Mouse (Mus musculus): ENCODE measurements around the gene Zdhhc6.

Gene Zdhhc6

GRCm38 (mm10) chr19:55256156-55256555 is 59.7 kb downstream of the Zdhhc6 start:
- DNase-seq: no peak

- DNase-seq: peak; percentile 69
These were observed 61.3 kb downstream of the Zdhhc6 start for GRCm38 (mm10) chr19:55254513-55255016.

- DNase-seq: peak; percentile 48
These were observed 62.0 kb downstream of the Zdhhc6 start for GRCm38 (mm10) chr19:55253570-55254441.

DNA sequence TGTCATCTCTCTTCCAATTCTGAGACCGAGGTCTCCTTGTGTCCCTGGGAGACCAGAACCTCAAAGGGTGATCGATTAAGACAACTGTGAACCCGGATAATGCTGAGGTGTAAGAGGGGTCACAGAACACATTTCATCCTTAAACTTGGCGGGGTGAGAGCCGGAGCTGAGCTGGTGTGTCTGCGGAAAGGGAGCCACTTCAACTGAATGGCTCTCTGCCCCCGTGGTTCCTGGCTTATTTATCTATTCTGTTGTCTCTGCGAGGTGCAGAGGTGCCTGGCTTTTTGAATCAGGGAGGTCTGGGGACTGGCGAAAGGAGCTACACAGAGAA is 62.6 kb downstream of the Zdhhc6 start:
- DNase-seq: no peak

- DNase-seq: no peak
These were observed 64.3 kb downstream of the Zdhhc6 start, which contains the start of gene Acsl5 for GRCm38 (mm10) chr19:55251383-55252124. Acsl5 (plus strand) TSS chr19:55251938.

- DNase-seq: no peak
These were observed 65.4 kb downstream of the Zdhhc6 start for GRCm38 (mm10) chr19:55250451-55250850.

DNA sequence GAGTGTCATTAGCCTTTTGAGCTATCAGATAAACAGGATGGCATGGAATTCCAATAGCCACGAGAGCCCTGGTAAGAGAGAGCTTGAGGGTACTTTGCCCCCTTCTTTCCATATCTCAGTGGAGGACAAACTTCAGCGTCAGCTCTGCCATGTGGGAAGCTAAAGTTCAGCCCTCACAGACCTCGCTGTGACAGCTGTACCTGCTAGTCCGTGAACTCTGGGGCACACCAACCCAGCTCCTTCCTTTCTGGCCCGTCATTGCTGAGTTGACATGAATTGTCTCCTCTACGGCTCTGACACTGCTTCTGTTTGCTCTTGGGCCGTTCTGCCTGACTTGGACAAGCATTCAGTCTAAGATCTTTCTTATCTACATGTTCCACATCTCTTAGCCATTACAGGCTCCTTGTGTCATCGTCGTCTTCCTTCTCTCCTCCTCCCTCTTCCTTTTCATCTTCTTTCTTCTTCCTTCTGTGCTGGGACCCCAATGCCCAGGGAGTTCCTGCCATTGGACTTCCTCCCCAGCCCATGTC is 67.8 kb downstream of the Zdhhc6 start:
- DNase-seq: no peak

- DNase-seq: no peak
These were observed 68.3 kb downstream of the Zdhhc6 start for GRCm38 (mm10) chr19:55247563-55247962.

- DNase-seq: no peak
These were observed 71.0 kb downstream of the Zdhhc6 start for GRCm38 (mm10) chr19:55244791-55245231.

- no peak for DNase-seq
These were observed 74.6 kb downstream of the Zdhhc6 start, which contains the start of gene Gucy2g for GRCm38 (mm10) chr19:55241186-55241645. Gucy2g (minus strand) TSS chr19:55241236.

- no peak for DNase-seq
These were observed 75.9 kb downstream of the Zdhhc6 start for GRCm38 (mm10) chr19:55239766-55240426.

DNA sequence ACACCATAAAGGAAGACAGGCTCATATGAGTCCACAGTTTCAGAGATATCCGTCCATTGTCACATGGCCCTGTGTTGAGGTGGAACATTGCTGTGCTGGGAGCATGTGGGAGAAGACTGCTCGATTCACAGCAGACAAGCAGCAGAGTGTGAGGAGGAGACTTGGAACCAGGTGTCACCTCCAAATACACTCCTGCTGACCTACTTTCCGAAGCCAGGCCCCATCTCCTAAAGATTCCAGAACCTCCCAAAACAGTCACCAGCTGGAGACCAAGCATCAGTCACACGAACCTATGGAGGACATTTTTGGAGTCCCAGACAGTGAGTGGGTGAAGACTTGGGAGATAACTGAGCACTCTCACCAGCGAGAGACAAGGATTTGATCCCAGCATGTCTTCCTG is 79.3 kb downstream of the Zdhhc6 start:
- DNase-seq: no peak

GRCm38 (mm10) chr19:55236026-55236425 is 79.8 kb downstream of the Zdhhc6 start:
- DNase-seq: no peak

- DNase-seq: no peak
These were observed 83.7 kb downstream of the Zdhhc6 start for GRCm38 (mm10) chr19:55232136-55232535.

DNA sequence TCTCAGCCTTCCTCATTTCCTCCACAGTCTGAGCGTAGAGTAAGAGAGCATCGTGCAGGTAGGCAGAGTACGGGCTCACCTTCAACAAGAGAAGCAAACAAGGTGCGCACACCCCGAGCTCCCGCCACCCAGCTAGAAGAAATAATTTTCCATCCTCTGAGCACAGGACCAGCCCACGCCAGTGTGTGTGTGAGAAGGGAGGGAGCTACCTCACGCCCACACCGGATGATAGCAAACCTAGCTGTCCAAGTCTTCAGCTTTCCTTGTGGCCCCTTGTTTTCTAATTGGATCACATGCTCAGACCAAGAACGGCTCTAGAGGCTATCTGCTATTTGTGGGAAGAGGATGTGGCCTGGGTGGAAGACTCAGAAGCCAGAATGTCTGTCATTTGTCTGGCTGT is 84.8 kb downstream of the Zdhhc6 start:
- no peak for DNase-seq

GRCm38 (mm10) chr19:55227135-55227534 is 88.7 kb downstream of the Zdhhc6 start:
- no peak for DNase-seq

DNA sequence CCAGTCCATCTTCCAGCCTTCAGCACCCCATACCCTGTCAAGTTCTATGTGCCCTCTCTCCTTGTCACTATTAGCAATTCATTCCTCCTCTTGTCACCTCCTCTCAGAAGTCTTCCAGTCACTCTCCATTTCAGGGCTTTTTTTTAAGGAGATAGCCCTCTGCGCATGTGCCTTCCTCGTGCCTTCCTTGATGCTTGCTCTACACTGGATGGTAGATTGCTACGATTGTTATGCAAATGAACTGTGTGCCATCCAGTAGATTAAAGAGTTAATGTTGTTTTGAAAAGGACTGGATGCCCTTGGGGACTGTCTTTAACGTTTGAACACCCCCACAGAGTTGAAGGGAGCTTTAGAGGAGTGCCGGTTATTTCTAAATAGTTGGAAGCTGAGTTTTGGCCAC is 89.2 kb downstream of the Zdhhc6 start:
- DNase-seq: no peak

DNA sequence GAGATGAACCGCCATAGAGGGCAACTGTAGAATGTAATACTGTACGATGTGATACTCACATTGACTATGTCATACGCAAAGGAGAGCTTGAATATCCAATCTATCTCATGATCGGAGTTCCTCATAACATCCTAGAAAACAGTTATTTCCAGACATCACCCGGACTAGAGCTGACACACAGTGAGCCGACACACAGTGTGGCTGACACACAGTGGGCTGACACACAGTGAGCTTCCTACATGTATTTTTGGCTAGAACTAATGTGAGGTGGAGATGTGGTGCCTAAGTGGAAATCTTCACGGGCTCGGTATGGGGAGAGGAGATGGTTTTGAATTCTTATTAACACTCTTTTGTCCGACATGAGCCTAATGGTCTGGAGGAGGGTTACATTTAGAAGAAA is 93.6 kb downstream of the Zdhhc6 start:
- no peak for DNase-seq
